ENCODE assay signal across 10 mouse cellular contexts in genomic region chr2:21034651-21035050, GRCm38 (mm10).
DNase-seq lines count a peak whose midpoint lies in the region; ATAC-seq lines count a peak whose summit lies in the region.
"Had no signal": no experiment of that assay in that cellular context is flagged by ENCODE, and none has a peak within 500 bp of the region (broad histone marks: within the 10 kb centered on the region; RNA-seq: fewer than 3 reads in every experiment).

No protein-coding gene starts in this region.

- no peaks in the 10 kb centered on the region for H3K36me3 ChIP-seq in heart, embryonic 12.5 days

- peak overlapping the region; percentile 1; the same call in 1 of the 2 replicates for H3K4me3 ChIP-seq in heart, embryonic 12.5 days

- intact Hi-C loops in left cerebral cortex, postnatal 25 days (cut with DNase I) = loop anchor here (1.0 kb wide), 2 partner anchors 34 to 61 kb away; no protein-coding TSS in a partner anchor

- 0 out of 2 replicates have a peak overlapping the region, but pooled peaks have one; percentile 18 for H3K9ac ChIP-seq in heart, embryonic 12.5 days

- no peak for DNase-seq in heart, postnatal 4 days
- peak; percentile 83 for DNase-seq in right cerebral cortex, adult 18-20 months
- DNase-seq in right cerebral cortex, postnatal 4 days = no peak
- peak; percentile 64 to 90 for DNase-seq in left cerebral cortex, postnatal 25 days (ENCODE audit: low spot score in 2 of 2)
- DNase-seq in ovary, postnatal 36 days (ENCODE audit: low spot score) = no peak
- no peak for DNase-seq in urinary bladder, adult 18-20 months (ENCODE audit: low spot score in 2 of 2)
- no peak for DNase-seq in ovary, adult 18-20 months (ENCODE audit: low spot score)
- DNase-seq: adrenal gland, adult 8-10 months had no signal

- ATAC-seq in heart, embryonic 12.5 days (ENCODE audit: insufficient number of reproducible peaks, low FRiP score) = no peak

- WGBS in heart, embryonic 12.5 days = 25% methylated on average over 8 of the region's 8 CpGs

- peak overlapping the region; percentile 48 for H3K4me2 ChIP-seq in heart, embryonic 12.5 days

- H3K4me1 ChIP-seq in heart, embryonic 12.5 days (replicated peaks) = peaks cover 22% of the 10 kb centered on the region

- no peaks in the 10 kb centered on the region for H3K9me3 ChIP-seq in heart, embryonic 12.5 days (replicated peaks)

- H3K27ac ChIP-seq in heart, embryonic 12.5 days (ENCODE audit: poor library complexity, severe bottlenecking) = no peak overlapping the region

- H3K27me3 ChIP-seq in heart, embryonic 12.5 days (replicated peaks) = no peaks in the 10 kb centered on the region
- H3K27me3 ChIP-seq: CH12.LX had no signal

Comparison
In these comparisons a context has a peak if more than half of its experiments do, and no peak if none do; other contexts are left out.
1. DNase-seq: peak in right cerebral cortex, adult 18-20 months (single experiment) and left cerebral cortex, postnatal 25 days (2 of 2); none in heart, postnatal 4 days (single experiment), right cerebral cortex, postnatal 4 days (single experiment), ovary, postnatal 36 days (single experiment), urinary bladder, adult 18-20 months (0 of 2) and ovary, adult 18-20 months (single experiment).